Mouse (Mus musculus): ENCODE results near the gene Mrps33. TPM values are rescaled to one million over a fixed set of nuclear protein-coding genes. Genes with fewer than 3 reads are reported as not detected.

Mrps33 gene
- 10 to 100 TPM; 53.4 to 56.0 TPM for total RNA-seq (2021)
- long read RNA-seq, experiment 1, transcript Mrps33-201 (3 exons, 1,107 nt): major isoform, 51 of 55 reads
- long read RNA-seq, experiment 1, partial matches to known transcripts: 1 of 55 reads
- long read RNA-seq, experiment 1, other reads (novel, unspliced or antisense): 2 of 55 reads
- long read RNA-seq, experiment 2, transcript Mrps33-202 (3 exons, 500 nt): minor isoform, 5 of 64 reads
- long read RNA-seq, experiment 2, transcript Mrps33-201 (3 exons, 1,107 nt): major isoform, 48 of 64 reads
- long read RNA-seq, experiment 2, partial matches to known transcripts: 4 of 64 reads
- long read RNA-seq, experiment 2, other reads (novel, unspliced or antisense): 7 of 64 reads

DNA sequence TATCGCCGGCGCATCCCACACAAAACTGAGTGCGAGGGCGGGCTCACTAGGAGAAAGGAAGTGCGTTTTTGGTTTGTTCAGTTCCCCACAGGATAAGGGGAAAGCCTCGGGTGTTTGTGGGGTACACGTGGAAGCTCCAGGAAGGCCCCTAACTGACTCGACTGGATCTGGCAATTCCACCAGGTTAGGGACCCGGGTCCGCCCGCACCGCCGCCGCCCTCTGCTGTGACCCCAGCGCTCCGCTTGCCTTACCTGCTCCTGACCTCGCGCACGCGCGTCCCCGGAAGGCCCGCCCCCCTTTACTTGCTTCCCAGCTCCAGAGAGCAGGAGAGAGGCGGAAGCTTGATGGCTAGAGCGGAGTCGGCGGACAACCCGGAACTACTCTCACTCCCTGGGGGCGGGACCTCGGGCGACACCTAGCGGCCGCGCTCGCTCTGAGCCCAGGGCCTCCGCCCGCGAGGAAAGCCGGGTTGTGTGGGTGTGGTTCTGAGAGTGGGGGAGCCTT lies at the start of gene Mrps33:
Gene Mrps33 (minus strand): TSS at position 377 of the 505 bp plus-strand sequence.
- DNase-seq (ENCODE audit: low spot score in 2 of 2): peak; percentile 95 to 96

DNA sequence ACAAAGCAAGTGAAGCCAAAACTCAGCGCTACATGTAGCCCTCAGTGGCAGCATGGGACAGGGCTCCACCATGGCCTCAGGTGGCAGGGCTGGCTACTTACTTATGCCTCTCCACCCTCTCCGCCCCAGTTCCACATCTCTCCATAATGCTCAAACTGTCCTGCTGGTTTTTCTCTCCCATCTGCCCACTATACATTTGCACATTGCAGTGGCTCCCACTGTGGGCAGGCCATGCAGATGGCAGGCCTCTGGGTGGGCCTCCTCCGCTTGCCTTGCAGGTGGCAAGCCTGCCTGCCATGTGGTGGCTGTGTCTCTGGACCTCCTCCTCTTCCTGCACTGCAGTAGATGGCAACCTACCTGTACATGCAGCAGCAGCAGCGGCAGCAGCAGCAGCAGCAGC lies 38.9 kb upstream of the Mrps33 start:
- no peak for DNase-seq (ENCODE audit: low spot score in 2 of 2)

DNA sequence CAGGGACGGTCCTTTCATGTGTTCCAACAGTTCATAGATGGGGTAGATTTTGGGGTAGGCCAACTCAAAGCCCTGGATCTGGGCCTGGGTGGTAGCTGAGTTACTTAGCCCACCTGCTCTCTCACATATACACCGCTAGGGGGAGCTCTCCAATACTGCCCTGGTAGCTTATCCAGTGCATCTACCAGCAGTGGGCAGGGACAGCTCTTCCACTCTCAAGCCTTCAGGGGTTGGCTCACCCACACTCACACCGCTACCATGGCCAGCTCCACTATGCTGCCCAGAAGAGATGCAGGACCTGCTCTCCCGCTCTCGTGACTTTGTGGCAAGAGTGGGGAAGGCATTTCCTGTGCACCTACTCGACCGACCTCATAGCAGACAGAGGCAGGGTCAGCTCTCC lies 38.0 kb upstream of the Mrps33 start:
- DNase-seq (ENCODE audit: low spot score in 2 of 2): no peak

DNA sequence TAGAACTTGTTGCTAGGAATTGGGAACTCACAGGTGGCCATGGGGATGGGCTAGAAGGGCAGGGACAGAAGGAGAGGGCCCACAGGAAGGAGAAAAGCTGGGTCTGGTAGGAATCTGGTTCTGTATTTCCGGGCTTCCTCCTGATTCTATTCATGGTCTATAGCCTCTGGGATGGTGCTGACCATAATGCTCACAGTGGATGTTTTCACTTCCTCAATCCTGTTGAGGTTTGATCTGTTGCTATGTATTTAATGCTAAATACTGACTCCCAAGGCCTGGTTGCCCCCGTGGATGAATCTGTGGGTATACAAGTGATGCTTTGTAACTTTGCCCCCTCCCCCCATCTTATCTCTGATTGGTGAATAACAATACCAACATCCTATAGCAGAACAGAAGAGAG lies 36.8 kb upstream of the Mrps33 start:
- DNase-seq (ENCODE audit: low spot score in 2 of 2): no peak

DNA sequence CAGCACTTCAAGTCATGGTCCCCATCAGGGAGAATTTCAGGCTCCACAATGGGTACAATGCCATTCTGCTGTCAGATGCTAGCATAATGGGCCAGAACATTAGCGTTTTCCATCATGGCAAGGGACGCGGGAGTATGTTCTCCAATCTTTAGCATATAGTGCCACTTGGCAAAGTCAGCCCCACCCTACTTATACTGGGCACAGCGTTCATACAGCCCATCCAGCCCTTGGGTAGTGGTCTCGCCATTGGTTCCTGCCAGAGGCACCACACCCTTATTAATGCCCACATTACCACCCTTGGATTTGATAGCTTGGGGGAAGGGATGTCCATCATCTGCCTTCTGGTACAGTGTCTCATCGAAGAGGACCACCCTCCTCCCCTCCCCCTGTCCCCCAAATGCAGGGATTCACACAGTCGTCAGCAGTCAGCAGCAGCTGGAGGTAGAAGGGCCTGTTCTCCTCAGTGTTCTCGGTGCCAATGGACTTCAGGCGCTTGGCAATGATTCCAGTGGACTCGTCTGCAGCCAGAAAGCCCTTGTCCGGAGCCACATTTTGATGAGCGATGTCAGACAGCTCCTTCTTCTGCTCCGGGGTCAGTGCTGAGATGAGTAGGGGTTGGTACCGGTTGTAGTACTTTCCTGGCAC lies 33.0 kb upstream of the Mrps33 start:
- no peak for DNase-seq (ENCODE audit: low spot score in 2 of 2)

DNA sequence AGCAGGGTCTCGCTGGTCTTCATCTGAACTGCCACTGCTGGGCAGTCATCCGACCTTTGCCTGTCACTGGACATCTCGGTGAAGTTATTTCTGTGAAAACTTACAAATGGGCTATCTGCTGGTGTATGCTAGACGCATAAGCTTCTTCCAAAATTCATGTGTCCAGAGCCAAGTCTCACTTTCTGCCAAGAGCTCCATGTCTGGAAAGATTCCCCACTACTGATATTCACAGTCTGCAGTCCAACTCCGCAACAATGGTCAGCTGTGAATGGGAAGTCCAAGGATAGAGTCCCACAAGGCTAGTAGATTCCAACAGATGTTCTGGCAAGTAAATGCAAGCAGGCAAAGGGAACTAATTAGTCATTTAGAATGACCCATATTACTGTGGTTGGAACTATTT lies 17.9 kb upstream of the Mrps33 start:
- DNase-seq (ENCODE audit: low spot score in 2 of 2): peak; percentile 23 to 62

DNA sequence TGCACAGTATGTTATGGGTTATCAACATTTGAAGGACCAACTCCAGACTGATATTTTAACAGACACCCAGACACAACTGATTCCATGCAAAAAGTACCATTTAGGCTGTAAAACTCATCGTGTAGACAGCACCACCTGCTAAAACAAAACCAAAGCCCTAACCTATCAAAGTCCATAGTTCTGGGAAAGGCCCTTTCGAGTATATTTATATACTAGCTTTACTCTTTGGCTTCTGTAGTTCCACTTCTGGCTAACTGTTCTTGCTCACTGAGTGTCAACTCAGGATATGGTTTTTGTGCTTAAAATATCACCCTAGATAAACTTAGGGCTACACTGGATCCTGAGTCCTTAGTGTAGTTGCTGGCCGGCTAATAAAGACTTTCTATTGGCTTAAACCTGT lies 10.5 kb upstream of the Mrps33 start:
- no peak for DNase-seq (ENCODE audit: low spot score in 2 of 2)

DNA sequence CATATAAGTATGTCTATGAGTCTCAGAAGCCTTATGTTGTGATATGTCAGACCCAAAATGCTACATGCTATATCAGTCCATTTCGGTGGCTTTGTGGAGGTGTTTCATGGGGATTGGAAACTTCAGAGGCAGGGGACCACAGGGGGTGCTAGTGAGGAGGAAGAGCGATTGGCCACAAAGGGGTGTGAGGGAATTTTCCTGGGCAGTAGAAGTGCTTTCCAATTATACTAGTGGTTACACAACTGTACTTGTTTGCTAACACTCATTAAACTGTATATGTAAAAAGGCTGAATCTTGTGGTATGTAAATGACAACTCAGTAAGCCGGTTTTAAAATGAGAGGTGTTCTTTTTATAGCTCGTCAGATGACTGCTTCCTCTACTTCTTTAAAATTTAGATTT lies 8.1 kb upstream of the Mrps33 start:
- no peak for DNase-seq (ENCODE audit: low spot score in 2 of 2)

DNA sequence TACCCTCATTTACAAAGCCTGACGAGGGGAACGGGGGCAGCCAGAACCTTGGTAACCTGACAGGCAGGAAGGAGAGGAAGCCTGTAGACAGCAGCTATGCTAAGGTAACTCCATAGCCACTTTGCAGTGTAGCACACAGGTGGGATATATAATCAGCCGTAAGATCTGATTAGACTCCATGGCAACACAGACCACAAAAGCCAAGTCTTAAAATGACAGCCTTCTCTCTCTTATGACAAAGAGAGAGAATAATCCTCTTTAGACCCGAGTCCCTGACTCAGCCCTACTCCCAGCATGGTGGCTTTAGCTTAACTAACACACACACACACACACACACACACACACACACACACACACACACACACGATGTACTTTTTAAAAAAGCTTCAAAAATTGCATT lies 2.3 kb downstream of the Mrps33 start:
- no peak for DNase-seq (ENCODE audit: low spot score in 2 of 2)

DNA sequence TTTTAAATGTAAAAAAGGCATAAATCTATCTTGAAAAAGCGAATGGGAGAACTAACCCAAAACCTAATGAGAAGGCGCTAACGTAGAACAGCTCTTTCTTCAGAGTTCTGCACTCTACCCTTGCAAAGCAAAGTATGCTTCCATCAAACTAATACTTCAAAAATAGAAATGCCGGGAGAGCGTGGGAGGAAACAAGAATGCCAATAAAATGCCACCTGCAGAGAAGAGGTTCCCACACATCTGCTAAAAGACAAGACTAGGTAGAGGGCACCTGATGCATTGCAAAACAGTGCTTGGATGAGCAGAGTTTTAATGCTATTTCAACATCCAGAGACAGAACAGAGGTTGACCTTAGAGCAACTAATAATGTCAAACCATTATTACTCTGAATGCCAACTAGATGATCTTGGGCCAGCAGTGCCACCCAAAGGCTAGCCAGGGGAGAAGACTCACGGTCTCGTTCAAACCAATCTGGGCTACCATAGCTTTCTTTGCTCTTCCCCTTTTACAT lies 3.7 kb downstream of the Mrps33 start:
- DNase-seq (ENCODE audit: low spot score in 2 of 2): no peak

DNA sequence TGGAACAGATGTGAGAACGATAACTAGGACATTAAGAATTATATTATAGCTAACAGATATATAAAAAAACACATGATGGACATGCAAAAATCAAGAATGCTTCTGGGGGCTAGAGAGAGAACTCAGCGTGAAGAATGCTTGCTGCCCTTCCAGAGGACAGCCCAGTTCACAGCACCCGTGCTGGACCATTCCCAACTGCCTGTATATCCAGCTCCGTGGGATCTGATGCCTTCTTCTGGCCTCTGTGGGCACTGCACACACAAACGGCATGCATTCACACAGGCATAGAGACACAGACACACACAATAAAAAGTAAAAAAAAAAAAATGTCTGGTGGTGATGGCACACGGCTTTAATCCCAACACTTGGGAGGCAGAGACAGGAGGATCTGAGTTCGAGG lies 4.5 kb downstream of the Mrps33 start:
- no peak for DNase-seq (ENCODE audit: low spot score in 2 of 2)

DNA sequence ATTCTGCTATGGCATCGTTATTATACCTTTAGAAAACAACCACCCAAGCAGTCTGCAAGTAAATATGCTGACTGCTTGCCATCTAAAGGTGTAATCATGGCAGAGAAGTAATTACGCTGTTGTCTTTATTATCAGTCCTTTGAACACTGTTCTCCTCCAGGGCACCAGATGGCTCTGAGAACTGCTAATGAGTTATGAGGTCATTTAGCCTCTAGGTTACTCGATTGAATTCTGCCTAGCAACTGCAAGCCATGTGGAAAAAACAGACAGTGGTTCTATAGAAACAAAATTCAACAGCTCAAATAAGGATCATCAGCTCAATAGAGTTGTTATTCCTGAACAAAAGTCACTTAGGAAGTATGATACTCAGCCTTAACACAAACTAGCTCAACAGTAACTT lies 4.9 kb downstream of the Mrps33 start:
- DNase-seq (ENCODE audit: low spot score in 2 of 2): no peak

DNA sequence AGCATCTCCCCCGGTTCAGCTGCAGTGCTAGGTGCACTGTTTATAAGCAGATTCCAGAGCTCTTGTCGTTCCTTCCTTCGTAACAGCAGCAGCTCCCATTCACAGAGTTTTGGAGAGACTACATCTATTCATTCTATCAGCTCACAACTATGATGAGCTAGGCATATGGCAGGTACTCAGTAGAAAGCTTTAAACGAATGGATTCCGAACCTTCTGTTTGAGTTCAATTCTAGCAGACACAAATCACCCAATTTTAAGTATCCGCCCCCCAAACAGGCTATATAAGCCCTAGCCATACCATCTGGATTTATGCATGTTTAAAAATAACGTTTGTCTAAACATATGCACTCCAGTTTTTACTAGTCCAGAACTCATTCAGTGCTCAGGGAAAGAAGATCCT lies 9.8 kb downstream of the Mrps33 start:
- DNase-seq (ENCODE audit: low spot score in 2 of 2): no peak

DNA sequence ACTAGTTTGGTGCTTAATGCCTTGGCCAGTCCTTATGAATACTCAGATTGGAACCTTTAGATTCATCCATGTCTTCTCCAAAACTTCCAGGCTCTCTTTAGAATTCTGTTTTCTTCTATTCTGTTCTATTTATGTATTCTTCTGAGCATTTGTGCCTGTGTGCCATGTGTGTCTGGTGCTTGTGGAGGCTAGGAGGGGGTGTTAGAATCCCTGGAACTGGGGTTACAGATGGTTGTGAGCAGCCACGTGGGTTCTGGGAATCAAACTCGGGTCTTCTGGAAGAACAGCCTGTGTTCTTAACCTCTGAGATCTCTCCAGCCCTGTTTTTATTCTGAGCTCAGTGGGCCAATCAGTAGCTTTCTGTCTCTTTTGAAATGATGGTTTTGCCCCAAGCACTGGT lies 13.7 kb downstream of the Mrps33 start:
- no peak for DNase-seq (ENCODE audit: low spot score in 2 of 2)

DNA sequence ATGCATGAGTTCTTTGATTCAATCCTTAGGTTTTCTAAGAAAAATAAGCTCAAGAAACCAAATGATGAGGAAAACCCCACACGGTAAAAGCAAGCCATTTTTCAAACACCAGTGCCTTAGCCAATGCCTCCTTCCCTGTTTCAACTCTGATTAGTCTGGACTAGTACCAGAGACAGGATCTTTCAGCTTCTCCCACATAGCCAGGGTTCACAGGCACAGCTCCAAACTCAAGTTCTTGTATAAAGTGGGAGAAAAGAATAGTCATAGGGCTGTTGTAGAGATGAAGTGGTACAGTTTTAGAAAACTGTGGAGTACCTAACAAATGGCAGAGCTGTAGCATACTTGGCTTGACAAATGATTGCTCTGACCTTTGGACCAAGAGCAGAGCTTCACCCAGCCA lies 14.6 kb downstream of the Mrps33 start:
- DNase-seq (ENCODE audit: low spot score in 2 of 2): no peak

DNA sequence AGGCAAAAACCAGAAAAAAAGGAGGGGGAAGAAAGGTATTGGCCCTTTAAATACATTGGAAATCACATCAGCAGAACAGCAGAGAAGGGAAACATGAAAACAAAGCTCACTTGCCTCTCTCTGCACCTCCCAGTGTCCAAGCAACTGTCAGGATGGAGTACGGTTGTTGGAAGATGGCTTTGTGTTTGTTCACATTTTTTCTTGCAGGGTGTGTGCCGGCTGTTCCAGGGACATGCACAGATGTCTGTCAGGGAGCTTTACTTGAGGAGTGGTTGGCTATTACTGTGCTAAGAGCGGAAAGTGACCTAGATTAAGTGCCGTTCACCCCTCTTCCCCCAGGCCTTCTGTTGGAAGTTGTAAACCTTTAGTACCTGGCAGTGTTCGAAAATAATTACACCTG lies 19.0 kb downstream of the Mrps33 start:
- no peak for DNase-seq (ENCODE audit: low spot score in 2 of 2)

DNA sequence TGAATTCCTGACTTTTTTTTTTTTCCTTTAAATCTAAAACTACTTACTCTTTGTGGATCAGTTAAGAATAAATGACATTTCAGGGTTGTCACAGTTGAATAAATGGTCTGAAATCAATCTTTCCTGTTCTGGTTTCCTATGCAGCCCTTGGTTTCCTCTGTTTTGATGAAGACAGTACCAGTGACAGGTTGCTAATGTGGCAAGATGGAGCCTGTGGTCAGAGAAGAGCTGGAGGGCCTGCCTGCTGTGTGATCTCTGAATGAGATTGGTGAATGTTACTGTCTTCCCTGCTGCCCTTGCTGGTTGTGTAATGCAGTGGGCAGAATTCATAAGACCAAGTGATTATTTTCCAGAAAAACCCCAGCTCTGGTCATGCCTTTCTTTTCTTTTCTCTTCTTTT lies 22.4 kb downstream of the Mrps33 start:
- DNase-seq (ENCODE audit: low spot score in 2 of 2): no peak

DNA sequence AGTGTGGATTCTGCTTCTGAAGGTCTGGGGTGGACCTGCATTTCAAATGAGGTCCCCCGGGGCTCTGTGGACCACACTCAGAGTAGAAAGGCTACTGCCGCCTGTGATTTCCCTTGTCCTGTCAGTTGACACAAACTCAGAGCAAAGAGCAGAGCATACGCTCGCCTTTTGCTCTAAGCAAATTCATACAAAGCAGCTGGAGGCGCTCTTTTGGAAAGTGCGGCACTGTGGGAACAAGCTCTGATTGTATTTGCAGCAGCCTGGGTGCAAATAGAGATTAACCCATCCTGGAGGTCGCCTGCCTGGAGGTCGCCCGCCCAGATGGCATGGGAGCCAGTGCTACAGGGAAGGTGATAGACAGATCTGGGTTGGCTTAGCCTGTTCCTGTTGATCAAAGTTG lies 23.0 kb downstream of the Mrps33 start:
- no peak for DNase-seq (ENCODE audit: low spot score in 2 of 2)

DNA sequence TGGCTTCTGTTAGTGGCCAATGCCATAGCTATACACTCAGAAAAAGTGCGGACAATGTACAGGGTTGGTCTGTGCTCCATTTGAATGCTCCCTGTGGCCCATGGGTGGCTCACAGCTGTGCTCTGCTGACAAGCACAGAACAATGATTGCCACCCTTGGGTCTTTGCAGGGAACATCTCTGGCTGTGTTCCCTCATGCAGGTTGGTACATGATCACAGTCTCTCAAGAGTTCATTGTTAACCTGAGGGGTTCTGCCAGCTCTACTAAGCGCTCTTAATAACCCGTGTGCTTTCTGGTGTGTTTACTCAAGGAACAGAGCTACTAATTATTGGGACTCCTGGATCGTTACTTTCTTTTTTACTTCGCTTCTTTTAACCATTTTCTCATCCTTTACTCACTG lies 24.8 kb downstream of the Mrps33 start:
- no peak for DNase-seq (ENCODE audit: low spot score in 2 of 2)

DNA sequence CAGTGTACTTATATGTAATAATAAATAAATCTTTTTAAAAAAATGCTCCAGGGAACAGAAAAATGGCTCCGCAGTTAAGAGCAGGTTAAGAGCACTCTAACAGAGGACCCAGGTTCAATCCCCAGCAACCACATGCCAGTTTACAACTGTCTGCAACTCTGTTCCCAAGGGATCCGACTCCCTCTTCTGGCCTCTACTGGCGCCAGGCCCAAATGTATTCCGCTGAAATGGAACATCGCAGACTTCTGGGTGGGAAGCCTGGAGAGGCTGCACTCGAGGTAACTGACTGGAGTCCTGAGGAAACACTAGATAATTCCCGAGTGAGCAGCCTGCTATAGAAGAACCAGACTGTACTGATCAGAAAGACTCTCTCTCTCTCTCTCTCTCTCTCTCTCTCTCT lies 27.3 kb downstream of the Mrps33 start:
- peak in 1 of 2 experiments; percentile 13 for DNase-seq (ENCODE audit: low spot score in 2 of 2)

DNA sequence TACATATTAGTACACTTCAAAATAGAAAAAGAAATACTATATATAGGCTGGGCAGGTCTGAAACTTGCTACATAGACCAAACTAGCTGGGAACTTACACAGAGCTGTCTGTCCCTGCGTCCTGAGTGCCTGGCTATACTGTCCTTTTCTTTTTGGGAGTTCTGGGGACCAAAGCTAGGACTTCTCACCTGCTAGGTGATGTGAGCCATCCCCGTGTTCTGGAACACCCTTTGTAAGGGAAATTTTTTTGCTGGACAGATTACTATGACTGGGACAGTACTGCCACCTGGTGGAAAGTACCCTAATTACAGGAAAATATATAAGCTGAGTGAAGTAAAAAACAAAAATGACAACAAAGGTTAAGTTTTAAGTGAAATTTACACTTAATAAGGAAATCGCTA lies 28.2 kb downstream of the Mrps33 start:
- DNase-seq (ENCODE audit: low spot score in 2 of 2): no peak

DNA sequence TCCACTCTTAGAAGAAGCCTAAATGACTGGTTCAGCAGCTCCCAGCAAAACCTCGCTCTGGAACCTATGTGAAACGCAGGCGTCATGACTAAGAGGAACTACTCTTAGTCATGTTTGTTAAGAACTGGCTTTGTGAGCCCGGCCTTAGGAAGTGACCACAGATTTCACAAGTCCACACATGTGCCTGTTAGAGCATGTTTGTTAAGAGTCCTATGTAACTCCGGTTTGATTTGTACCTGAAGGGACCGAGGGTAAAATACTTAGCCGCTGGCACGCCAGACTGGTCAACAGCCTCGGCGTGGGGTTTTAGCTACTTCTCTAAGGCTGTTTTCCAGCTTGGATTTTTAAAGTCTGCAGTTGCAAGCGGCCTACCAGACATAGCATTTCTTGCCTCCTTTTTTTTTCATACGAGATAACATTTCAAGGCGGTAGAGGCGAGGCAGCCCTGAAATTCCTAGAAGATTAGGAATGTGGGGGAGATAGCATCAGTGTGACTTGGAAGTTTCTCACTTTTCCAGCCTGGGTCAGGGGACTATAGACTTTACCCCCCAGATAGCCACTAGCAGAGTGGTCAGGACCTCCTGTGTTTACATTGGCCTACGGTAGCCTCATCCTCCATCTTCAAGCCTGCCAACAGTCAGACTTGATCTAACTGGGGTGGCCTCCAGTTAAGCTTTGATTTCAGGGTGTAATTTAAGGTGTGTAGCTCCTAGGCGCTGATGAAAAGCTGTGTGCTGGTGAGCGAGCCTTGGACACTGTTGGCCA lies 28.8 kb downstream of the Mrps33 start:
- peak in 1 of 2 experiments; percentile 12 for DNase-seq (ENCODE audit: low spot score in 2 of 2)
